Mouse (Mus musculus): ENCODE data around the gene Tas1r1.

Tas1r1 gene

GRCm38 (mm10) chr4:152024525-152024924 is 13.8 kb downstream of the Tas1r1 start:
- Histone ChIP-seq H3K4me1 (replicated peaks; ENCODE audit: low read depth, low read length) (peaks cover 84% of the 10 kb centered on the region), H3K27me3 (ENCODE audit: insufficient read depth, low read length) (no peaks in the 10 kb centered on the region), H3K36me3 (ENCODE audit: insufficient read depth, low read length) (peaks cover 72% of the 10 kb centered on the region), H3K9me3 (ENCODE audit: low read length) (no peaks in the 10 kb centered on the region), H3K4me3 (replicated peaks; ENCODE audit: low read length) (no peak overlapping the region)
- TF ChIP-seq POU5F1 (IDR thresholded peaks at IDR 0.05; ENCODE audit: borderline replicate concordance, low read length) (no peak), CTCF (conservative IDR thresholded peaks at IDR 0.05; ENCODE audit: low read length) (no peak), NANOG (IDR thresholded peaks at IDR 0.05; ENCODE audit: borderline replicate concordance, low read length) (no peak)

DNA sequence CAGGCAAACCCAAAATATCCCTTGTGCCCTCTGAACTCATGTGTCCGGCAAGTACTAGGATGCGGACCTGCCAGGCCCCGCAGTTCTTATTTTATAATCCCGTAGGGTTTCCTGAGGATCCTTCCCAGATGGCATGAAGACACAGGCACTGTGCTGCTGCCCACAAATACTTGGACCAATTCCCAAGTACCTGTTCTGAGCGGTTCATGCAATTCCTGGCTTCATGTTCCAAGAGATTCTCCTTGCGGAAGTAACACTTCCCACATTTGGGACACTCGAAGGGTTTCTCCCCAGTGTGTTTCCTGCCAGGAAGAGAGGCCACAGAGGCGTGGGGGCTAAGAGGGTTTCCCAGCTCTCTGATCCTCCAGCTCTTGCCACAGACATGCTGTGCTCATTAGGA is 15.9 kb downstream of the Tas1r1 start:
- Histone ChIP-seq H3K4me3 (replicated peaks; ENCODE audit: low read length) (no peak overlapping the region), H3K9me3 (ENCODE audit: low read length) (no peaks in the 10 kb centered on the region), H3K4me1 (replicated peaks; ENCODE audit: low read depth, low read length) (peaks cover 81% of the 10 kb centered on the region), H3K36me3 (ENCODE audit: insufficient read depth, low read length) (peaks cover 92% of the 10 kb centered on the region), H3K27me3 (ENCODE audit: insufficient read depth, low read length) (no peaks in the 10 kb centered on the region)
- no peak for TF ChIP-seq POU5F1 (IDR thresholded peaks at IDR 0.05; ENCODE audit: borderline replicate concordance, low read length)
- TF ChIP-seq NANOG (IDR thresholded peaks at IDR 0.05; ENCODE audit: borderline replicate concordance, low read length), result no peak
- no peak for TF ChIP-seq CTCF (conservative IDR thresholded peaks at IDR 0.05; ENCODE audit: low read length)

GRCm38 (mm10) chr4:152021568-152022097 is 16.7 kb downstream of the Tas1r1 start:
- TF ChIP-seq CTCF (conservative IDR thresholded peaks at IDR 0.05; ENCODE audit: low read length) (no peak), NANOG (IDR thresholded peaks at IDR 0.05; ENCODE audit: borderline replicate concordance, low read length) (no peak), POU5F1 (IDR thresholded peaks at IDR 0.05; ENCODE audit: borderline replicate concordance, low read length) (no peak)
- Histone ChIP-seq H3K27me3 (ENCODE audit: insufficient read depth, low read length) (no peaks in the 10 kb centered on the region), H3K4me1 (replicated peaks; ENCODE audit: low read depth, low read length) (peaks cover 80% of the 10 kb centered on the region), H3K9me3 (ENCODE audit: low read length) (no peaks in the 10 kb centered on the region), H3K36me3 (ENCODE audit: insufficient read depth, low read length) (peaks cover 99% of the 10 kb centered on the region), H3K4me3 (replicated peaks; ENCODE audit: low read length) (no peak overlapping the region)

- Histone ChIP-seq H3K9me3 (ENCODE audit: low read length) (no peaks in the 10 kb centered on the region), H3K4me3 (replicated peaks; ENCODE audit: low read length) (0 out of 2 replicates have a peak overlapping the region, but pooled peaks have one; percentile 4), H3K36me3 (ENCODE audit: insufficient read depth, low read length) (peaks cover 99% of the 10 kb centered on the region), H3K4me1 (replicated peaks; ENCODE audit: low read depth, low read length) (peaks cover 78% of the 10 kb centered on the region), H3K27me3 (ENCODE audit: insufficient read depth, low read length) (no peaks in the 10 kb centered on the region)
- TF ChIP-seq CTCF (conservative IDR thresholded peaks at IDR 0.05; ENCODE audit: low read length), result no peak
- TF ChIP-seq NANOG (IDR thresholded peaks at IDR 0.05; ENCODE audit: borderline replicate concordance, low read length), result no peak
- TF ChIP-seq POU5F1 (IDR thresholded peaks at IDR 0.05; ENCODE audit: borderline replicate concordance, low read length), result no peak
These were observed 18.3 kb downstream of the Tas1r1 start for GRCm38 (mm10) chr4:152020024-152020423.

DNA sequence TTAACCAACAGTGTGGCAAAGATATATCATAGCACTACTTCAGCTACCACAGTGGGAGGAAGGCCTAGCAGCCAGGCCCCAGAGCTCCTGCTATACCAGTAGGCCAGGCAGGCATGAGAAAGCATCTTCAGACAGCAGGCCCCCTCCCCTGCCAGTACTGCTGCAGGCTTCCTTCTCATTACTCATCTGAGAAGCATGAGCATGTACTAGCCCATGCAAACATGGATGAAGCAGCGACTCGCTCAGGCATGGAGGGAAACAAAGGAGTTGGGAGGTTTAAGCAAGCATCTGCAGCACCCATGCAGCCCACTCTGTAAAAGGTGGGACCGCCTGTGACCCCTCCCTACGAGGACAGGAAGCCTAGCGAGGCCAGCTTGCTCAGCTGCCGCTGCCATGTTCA is 19.3 kb downstream of the Tas1r1 start:
- Histone ChIP-seq H3K4me3 (replicated peaks; ENCODE audit: low read length) (no peak overlapping the region), H3K4me1 (replicated peaks; ENCODE audit: low read depth, low read length) (peaks cover 77% of the 10 kb centered on the region), H3K27me3 (ENCODE audit: insufficient read depth, low read length) (no peaks in the 10 kb centered on the region), H3K36me3 (ENCODE audit: insufficient read depth, low read length) (peaks cover 99% of the 10 kb centered on the region), H3K9me3 (ENCODE audit: low read length) (no peaks in the 10 kb centered on the region)
- no peak for TF ChIP-seq NANOG (IDR thresholded peaks at IDR 0.05; ENCODE audit: borderline replicate concordance, low read length)
- no peak for TF ChIP-seq POU5F1 (IDR thresholded peaks at IDR 0.05; ENCODE audit: borderline replicate concordance, low read length)
- TF ChIP-seq CTCF (conservative IDR thresholded peaks at IDR 0.05; ENCODE audit: low read length), result no peak

DNA sequence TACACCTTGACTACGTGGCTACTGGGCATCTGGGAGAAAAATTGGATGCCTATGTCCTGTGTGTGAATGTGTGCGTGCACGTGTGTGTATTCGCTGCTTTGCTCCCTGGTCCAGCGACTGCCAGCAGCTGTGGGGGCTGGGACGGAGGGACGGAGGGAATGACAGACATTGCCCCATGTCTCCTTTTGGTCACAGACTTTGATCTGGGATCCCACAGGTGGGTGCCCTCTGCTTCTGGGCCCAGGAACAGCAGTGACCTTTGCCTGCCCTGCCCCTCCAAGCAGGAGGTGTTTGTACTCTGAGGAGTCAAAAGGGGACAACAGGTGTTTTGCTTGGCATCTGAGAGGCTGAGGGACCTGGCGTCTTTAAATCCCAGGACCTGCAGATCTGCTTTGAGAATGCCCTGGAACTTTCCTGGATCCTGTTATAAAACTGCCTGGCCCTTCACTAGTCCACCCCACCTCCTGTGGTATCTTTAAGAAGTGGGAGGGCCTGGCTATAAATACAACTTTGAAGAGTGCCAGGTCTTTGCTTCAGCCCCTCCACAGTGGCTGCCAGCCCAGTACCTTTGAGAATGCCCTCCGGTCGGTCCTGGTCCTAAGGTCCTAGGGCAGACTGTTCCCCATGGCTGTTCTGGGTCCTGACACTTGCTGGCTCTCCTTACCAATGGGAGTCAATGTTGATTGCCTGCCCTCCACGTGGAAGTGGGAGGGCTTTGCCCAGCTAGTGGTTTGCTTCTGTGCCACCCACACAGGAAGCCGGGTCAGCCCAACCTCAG is 25.1 kb downstream of the Tas1r1 start:
- peaks cover 75% of the 10 kb centered on the region for H3K4me1 ChIP-seq (replicated peaks; ENCODE audit: low read depth, low read length)
- no peak overlapping the region for H3K4me3 ChIP-seq (replicated peaks; ENCODE audit: low read length)
- TF ChIP-seq CTCF (conservative IDR thresholded peaks at IDR 0.05; ENCODE audit: low read length) (no peak), NANOG (IDR thresholded peaks at IDR 0.05; ENCODE audit: borderline replicate concordance, low read length) (no peak), POU5F1 (IDR thresholded peaks at IDR 0.05; ENCODE audit: borderline replicate concordance, low read length) (no peak)
- peaks cover 81% of the 10 kb centered on the region for H3K36me3 ChIP-seq (ENCODE audit: insufficient read depth, low read length)
- H3K27me3 ChIP-seq (ENCODE audit: insufficient read depth, low read length), result peaks cover 4% of the 10 kb centered on the region
- no peaks in the 10 kb centered on the region for H3K9me3 ChIP-seq (ENCODE audit: low read length)

- Histone ChIP-seq H3K9me3 (ENCODE audit: low read length) (no peaks in the 10 kb centered on the region), H3K4me1 (replicated peaks; ENCODE audit: low read depth, low read length) (peaks cover 81% of the 10 kb centered on the region), H3K4me3 (replicated peaks; ENCODE audit: low read length) (0 out of 2 replicates have a peak overlapping the region, but pooled peaks have one; percentile 96), H3K27me3 (ENCODE audit: insufficient read depth, low read length) (peaks cover 15% of the 10 kb centered on the region), H3K36me3 (ENCODE audit: insufficient read depth, low read length) (peaks cover 70% of the 10 kb centered on the region)
- TF ChIP-seq CTCF (conservative IDR thresholded peaks at IDR 0.05; ENCODE audit: low read length) (no peak), NANOG (IDR thresholded peaks at IDR 0.05; ENCODE audit: borderline replicate concordance, low read length) (no peak), POU5F1 (IDR thresholded peaks at IDR 0.05; ENCODE audit: borderline replicate concordance, low read length) (no peak)
These were observed 26.3 kb downstream of the Tas1r1 start for GRCm38 (mm10) chr4:152012109-152012508.

DNA sequence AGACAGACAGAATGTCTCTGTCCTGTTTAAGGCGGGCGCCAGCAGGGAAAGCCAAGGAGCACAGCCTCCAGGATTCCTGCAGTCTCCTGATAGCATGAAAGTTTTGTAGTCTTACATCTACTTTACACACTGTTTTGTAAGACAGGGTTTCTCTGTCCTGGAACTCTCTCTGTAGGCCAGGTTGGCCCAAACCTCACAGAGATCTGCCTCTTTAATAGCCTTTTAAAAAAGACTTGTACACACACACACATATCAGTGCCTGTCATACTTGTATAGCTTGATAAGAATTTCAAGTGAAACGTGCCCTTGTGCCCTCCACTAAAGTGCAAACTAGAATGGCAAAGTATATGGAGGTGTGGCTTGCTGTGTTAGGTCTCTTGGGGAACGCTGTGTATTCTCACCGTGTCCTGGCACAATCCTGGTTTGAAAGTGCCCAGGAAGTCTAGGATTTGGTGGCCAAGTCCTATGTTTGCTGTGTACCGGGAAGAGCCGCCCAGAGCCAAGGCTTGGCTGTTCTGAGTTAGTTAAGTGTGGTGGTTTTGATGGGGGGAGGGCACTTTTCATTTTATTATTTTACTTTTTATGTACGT is 27.1 kb downstream of the Tas1r1 start:
- Histone ChIP-seq H3K4me3 (replicated peaks; ENCODE audit: low read length) (peak overlapping the region; percentile 96), H3K27me3 (ENCODE audit: insufficient read depth, low read length) (peaks cover 20% of the 10 kb centered on the region), H3K9me3 (ENCODE audit: low read length) (no peaks in the 10 kb centered on the region), H3K36me3 (ENCODE audit: insufficient read depth, low read length) (peaks cover 62% of the 10 kb centered on the region), H3K4me1 (replicated peaks; ENCODE audit: low read depth, low read length) (peaks cover 84% of the 10 kb centered on the region)
- TF ChIP-seq POU5F1 (IDR thresholded peaks at IDR 0.05; ENCODE audit: borderline replicate concordance, low read length), result no peak
- no peak for TF ChIP-seq CTCF (conservative IDR thresholded peaks at IDR 0.05; ENCODE audit: low read length)
- no peak for TF ChIP-seq NANOG (IDR thresholded peaks at IDR 0.05; ENCODE audit: borderline replicate concordance, low read length)

Measured in E14TG2a.4 (cell line).